Mouse (Mus musculus): ENCODE data around the gene Gm20388. TPM values are rescaled to one million over a fixed set of nuclear protein-coding genes. Genes with fewer than 3 reads are reported as not detected.

Gene Gm20388
- total RNA-seq, 1 experiment, result 27.0 TPM

GRCm38 (mm10) chr8:123097216-123097615 lies 3186.6 kb downstream of the Gm20388 start:
- Histone ChIP-seq H3K36me3 (ENCODE audit: control insufficient read depth, insufficient read depth, low read length, poor library complexity, severe bottlenecking) (peaks cover 19% of the 10 kb centered on the region; the same call in 1 of the 2 replicates), H3K9ac (ENCODE audit: insufficient read depth, low read depth, low read length, poor library complexity, severe bottlenecking) (no peak overlapping the region), H3K27ac (ENCODE audit: insufficient read depth, low read depth, low read length, poor library complexity, severe bottlenecking) (no peak overlapping the region), H3K4me1 (ENCODE audit: control insufficient read depth in 2 of 2, insufficient read depth in 2 of 2, low read length in 2 of 2, poor library complexity in 1 of 2) (peaks cover 0 to 6% of the 10 kb centered on the region in 2 experiments; a peak in 2 of 4 replicates), H3K4me3 (ENCODE audit: insufficient read depth in 1 of 2, low read depth in 1 of 2, low read length in 2 of 2, poor library complexity in 1 of 2, severe bottlenecking in 1 of 2) (no peak overlapping the region), H3K9me3 (ENCODE audit: control insufficient read depth, insufficient read depth, low read depth, low read length) (no peaks in the 10 kb centered on the region)
- in situ Hi-C loops (cut with MboI; ENCODE audit: low sequenced_read_pairs in 2 of 2, unreplicated experiment in 2 of 2), result no loop called here
- DNase-seq (ENCODE audit: low read depth, low spot score), result no peak
- no peak for TF ChIP-seq CHD2 (IDR thresholded peaks at IDR 0.05; ENCODE audit: low read depth, low read length)
- TF ChIP-seq HCFC1 (IDR thresholded peaks at IDR 0.05; ENCODE audit: borderline replicate concordance, insufficient read depth, low read length), result no peak
- no peak for TF ChIP-seq MAFK (IDR thresholded peaks at IDR 0.05; ENCODE audit: insufficient read depth, low read depth, low read length)
- no peak for TF ChIP-seq ZC3H11A (IDR thresholded peaks at IDR 0.05; ENCODE audit: borderline replicate concordance, low read depth, low read length)
- TF ChIP-seq ZNF384 (IDR thresholded peaks at IDR 0.05; ENCODE audit: low read depth, low read length), result no peak

- TF ChIP-seq ZC3H11A (IDR thresholded peaks at IDR 0.05; ENCODE audit: borderline replicate concordance, low read depth, low read length) (no peak), MAFK (IDR thresholded peaks at IDR 0.05; ENCODE audit: insufficient read depth, low read depth, low read length) (no peak), CHD2 (IDR thresholded peaks at IDR 0.05; ENCODE audit: low read depth, low read length) (no peak), ZNF384 (IDR thresholded peaks at IDR 0.05; ENCODE audit: low read depth, low read length) (no peak), HCFC1 (IDR thresholded peaks at IDR 0.05; ENCODE audit: borderline replicate concordance, insufficient read depth, low read length) (no peak)
- H3K4me3 ChIP-seq (ENCODE audit: insufficient read depth in 1 of 2, low read depth in 1 of 2, low read length in 2 of 2, poor library complexity in 1 of 2, severe bottlenecking in 1 of 2), result no peak overlapping the region
- peak overlapping the region; percentile 17; the same call in 1 of the 2 replicates for H3K27ac ChIP-seq (ENCODE audit: insufficient read depth, low read depth, low read length, poor library complexity, severe bottlenecking)
- no peak for DNase-seq (ENCODE audit: low read depth, low spot score)
- in situ Hi-C loops (cut with MboI; ENCODE audit: low sequenced_read_pairs in 2 of 2, unreplicated experiment in 2 of 2), result no loop called here
- no peaks in the 10 kb centered on the region for H3K9me3 ChIP-seq (ENCODE audit: control insufficient read depth, insufficient read depth, low read depth, low read length)
- H3K36me3 ChIP-seq (ENCODE audit: control insufficient read depth, insufficient read depth, low read length, poor library complexity, severe bottlenecking), result peaks cover 24% of the 10 kb centered on the region
- peaks cover 0 to 6% of the 10 kb centered on the region in 2 experiments; a peak in 2 of 4 replicates for H3K4me1 ChIP-seq (ENCODE audit: control insufficient read depth in 2 of 2, insufficient read depth in 2 of 2, low read length in 2 of 2, poor library complexity in 1 of 2)
- peak overlapping the region; percentile 26; the same call in 1 of the 2 replicates for H3K9ac ChIP-seq (ENCODE audit: insufficient read depth, low read depth, low read length, poor library complexity, severe bottlenecking)
These were observed 3187.3 kb downstream of the Gm20388 start for GRCm38 (mm10) chr8:123097786-123098584.

- in situ Hi-C loops (cut with MboI; ENCODE audit: low sequenced_read_pairs in 2 of 2, unreplicated experiment in 2 of 2), result no loop called here
- peak overlapping the region; percentile 80; the same call in 1 of the 2 replicates for H3K27ac ChIP-seq (ENCODE audit: insufficient read depth, low read depth, low read length, poor library complexity, severe bottlenecking)
- peak overlapping the region; percentile 35; the same call in 1 of the 2 replicates for H3K9ac ChIP-seq (ENCODE audit: insufficient read depth, low read depth, low read length, poor library complexity, severe bottlenecking)
- TF ChIP-seq CHD2 (IDR thresholded peaks at IDR 0.05; ENCODE audit: low read depth, low read length) (no peak), MAFK (IDR thresholded peaks at IDR 0.05; ENCODE audit: insufficient read depth, low read depth, low read length) (no peak), HCFC1 (IDR thresholded peaks at IDR 0.05; ENCODE audit: borderline replicate concordance, insufficient read depth, low read length) (no peak), ZNF384 (IDR thresholded peaks at IDR 0.05; ENCODE audit: low read depth, low read length) (peak; percentile 65)
- peak overlapping the region in 1 of 2 experiments; percentile 38; a peak in 2 of 4 replicates for H3K4me3 ChIP-seq (ENCODE audit: insufficient read depth in 1 of 2, low read depth in 1 of 2, low read length in 2 of 2, poor library complexity in 1 of 2, severe bottlenecking in 1 of 2)
- H3K4me1 ChIP-seq (ENCODE audit: control insufficient read depth in 2 of 2, insufficient read depth in 2 of 2, low read length in 2 of 2, poor library complexity in 1 of 2), result peaks cover 0 to 6% of the 10 kb centered on the region in 2 experiments; a peak in 2 of 4 replicates
- no peaks in the 10 kb centered on the region for H3K9me3 ChIP-seq (ENCODE audit: control insufficient read depth, insufficient read depth, low read depth, low read length)
- DNase-seq (ENCODE audit: low read depth, low spot score), result no peak
- peaks cover 30% of the 10 kb centered on the region for H3K36me3 ChIP-seq (ENCODE audit: control insufficient read depth, insufficient read depth, low read length, poor library complexity, severe bottlenecking)
These were observed 3189.6 kb downstream of the Gm20388 start for GRCm38 (mm10) chr8:123100288-123100687.

DNA sequence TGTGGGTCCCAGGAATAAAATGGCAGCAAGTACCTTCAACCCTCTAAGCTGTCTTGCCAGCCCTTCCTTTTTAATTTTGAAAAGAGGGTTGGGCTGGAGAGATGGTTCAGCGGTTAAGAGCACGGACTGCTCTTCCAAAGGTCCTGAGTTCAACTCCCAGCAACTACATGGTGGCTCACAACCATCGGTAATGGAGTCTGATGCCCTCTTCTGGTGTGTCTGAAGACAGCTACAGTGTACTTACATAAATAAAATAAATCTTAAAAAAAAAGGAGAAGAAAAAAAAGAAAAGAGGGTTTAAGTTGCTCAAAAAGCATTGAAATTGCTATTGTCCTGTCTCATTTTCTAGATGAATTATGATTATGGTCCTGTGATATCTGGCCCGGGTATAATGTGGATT lies 3190.6 kb downstream of the Gm20388 start:
- no peak for DNase-seq (ENCODE audit: low read depth, low spot score)
- peak overlapping the region; percentile 80; the same call in 1 of the 2 replicates for H3K27ac ChIP-seq (ENCODE audit: insufficient read depth, low read depth, low read length, poor library complexity, severe bottlenecking)
- TF ChIP-seq ZNF384 (IDR thresholded peaks at IDR 0.05; ENCODE audit: low read depth, low read length) (no peak), HCFC1 (IDR thresholded peaks at IDR 0.05; ENCODE audit: borderline replicate concordance, insufficient read depth, low read length) (no peak), ZC3H11A (IDR thresholded peaks at IDR 0.05; ENCODE audit: borderline replicate concordance, low read depth, low read length) (no peak), MAFK (IDR thresholded peaks at IDR 0.05; ENCODE audit: insufficient read depth, low read depth, low read length) (no peak), CHD2 (IDR thresholded peaks at IDR 0.05; ENCODE audit: low read depth, low read length) (no peak)
- in situ Hi-C loops (cut with MboI; ENCODE audit: low sequenced_read_pairs in 2 of 2, unreplicated experiment in 2 of 2), result no loop called here
- peaks cover 0 to 6% of the 10 kb centered on the region in 2 experiments; a peak in 2 of 4 replicates for H3K4me1 ChIP-seq (ENCODE audit: control insufficient read depth in 2 of 2, insufficient read depth in 2 of 2, low read length in 2 of 2, poor library complexity in 1 of 2)
- peak overlapping the region; percentile 67 to 90; a peak in 3 of 4 replicates for H3K4me3 ChIP-seq (ENCODE audit: insufficient read depth in 1 of 2, low read depth in 1 of 2, low read length in 2 of 2, poor library complexity in 1 of 2, severe bottlenecking in 1 of 2)
- H3K36me3 ChIP-seq (ENCODE audit: control insufficient read depth, insufficient read depth, low read length, poor library complexity, severe bottlenecking), result peaks cover 32% of the 10 kb centered on the region
- no peaks in the 10 kb centered on the region for H3K9me3 ChIP-seq (ENCODE audit: control insufficient read depth, insufficient read depth, low read depth, low read length)
- peak overlapping the region; percentile 81; the same call in 1 of the 2 replicates for H3K9ac ChIP-seq (ENCODE audit: insufficient read depth, low read depth, low read length, poor library complexity, severe bottlenecking)
